Mouse (Mus musculus) forebrain, postnatal 0 days (tissue): ENCODE data around the gene Morc2a. TPM values are rescaled to one million over a fixed set of nuclear protein-coding genes. Genes with fewer than 3 reads are reported as not detected.

Source experiments
- ATAC-seq: fragments of 200-750 bp; cut with Nextera tagmentation; 2 replicates; pipeline ENCODE4 v1.8.0; 2017; ENCODE audit warnings: mild to moderate bottlenecking, moderate library complexity
- DNase-seq: peaks from one replicate; pipeline ENCODE4 v3.0.0-alpha.2; 2015
- H3K27ac ChIP-seq: fragments of 300-500 bp; sonication (generic); 2 replicates; pipeline ENCODE4 v1.5.1; 2014; ENCODE audit warnings: low read depth, mild to moderate bottlenecking, antibody characterized with exemption, low read length, moderate library complexity, mixed read lengths
- H3K27me3 ChIP-seq: fragments of 300-500 bp; sonication (generic); 2 replicates; pipeline ENCODE4 v1.6.1; 2014; ENCODE audit warnings: mild to moderate bottlenecking, low read length, mixed read lengths; ENCODE audit not compliant: insufficient read depth
- H3K36me3 ChIP-seq: fragments of 300-500 bp; sonication (generic); 2 replicates; pipeline ENCODE4 v1.6.1; 2014; ENCODE audit warnings: mild to moderate bottlenecking, moderate library complexity; ENCODE audit not compliant: insufficient read depth
- H3K4me1 ChIP-seq: fragments of 300-500 bp; sonication (generic); 2 replicates; pipeline ENCODE4 v1.6.1; 2014; ENCODE audit warnings: antibody characterized with exemption; ENCODE audit not compliant: insufficient read depth
- H3K4me2 ChIP-seq: fragments of 300-500 bp; sonication (generic); 2 replicates; pipeline ENCODE4 v1.6.1; 2014; ENCODE audit warnings: low read depth, mild to moderate bottlenecking, moderate library complexity
- H3K4me3 ChIP-seq: fragments of 300-500 bp; sonication (generic); 2 replicates; pipeline ENCODE4 v1.5.1; 2014; ENCODE audit warnings: low read depth, low read length, mixed read lengths
- H3K9ac ChIP-seq: fragments of 300-500 bp; sonication (generic); 2 replicates; pipeline ENCODE4 v1.6.1; 2014; ENCODE audit warnings: mild to moderate bottlenecking
- H3K9me3 ChIP-seq: fragments of 300-500 bp; sonication (generic); 2 replicates; pipeline ENCODE4 v1.6.1; 2016; ENCODE audit warnings: low read length
- CTCF ChIP-seq: sonication (generic); IDR thresholded peaks from 2 replicates; pipeline ENCODE4 v1.5.1; 2016; ENCODE audit warnings: antibody characterized with exemption, control low read depth, low read depth
- WGBS: fragments of 180-500 bp; shearing (Covaris S2); extraction: QIAGEN DNeasy Blood & Tissue Kit; methylation state at CpG from one replicate; pipeline ENCODE4 v1.1.7; 2014; 5-methylcytosine and 5-hydroxymethylcytosine counted together
- polyA plus RNA-seq: library from polyadenylated mRNA; unstranded; fragments of >200 nt; fragmentation: Nextera tagmentation; extraction: Ambion mirVana; gene quantifications from 2 replicates; pipeline ENCODE4 v1.2.1, GENCODE M21; 2015
- total RNA-seq: library from RNA; depleted of rRNA; stranded (reverse); fragments of >200 nt; gene quantifications from 2 replicates; pipeline ENCODE4 v1.2.3, GENCODE M21; 2014

The Morc2a gene
- total and polyA plus RNA-seq, 2 experiments from 2014 or later, result 21.1 to 61.6 TPM

DNA sequence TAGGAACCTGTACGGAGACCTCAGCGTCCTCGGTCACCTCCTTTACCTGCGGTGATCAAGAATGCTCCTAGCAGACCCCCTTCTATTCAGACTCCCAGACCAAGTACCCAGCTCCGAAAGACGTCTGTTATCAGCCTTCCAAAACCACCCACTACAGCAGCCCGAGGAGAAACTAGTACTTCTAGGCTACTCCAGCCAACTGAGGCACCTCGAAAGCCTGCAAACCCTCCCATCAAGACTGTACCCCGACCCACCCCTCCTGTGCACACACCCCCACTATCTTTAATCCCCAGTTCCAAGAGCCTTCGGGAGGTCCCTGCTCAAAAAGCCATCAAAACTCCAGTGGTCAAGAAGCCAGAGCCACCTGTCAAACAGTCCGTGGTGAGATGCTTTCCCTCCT, 34.7 kb downstream of the Morc2a start:
- no peaks in the 10 kb centered on the region for H3K4me1 ChIP-seq
- H3K4me3 ChIP-seq, result no peak overlapping the region
- no peak overlapping the region for H3K4me2 ChIP-seq
- 94% methylated on average over 11 of the region's 11 CpGs for WGBS
- H3K9me3 ChIP-seq, result no peaks in the 10 kb centered on the region
- H3K27me3 ChIP-seq, result no peaks in the 10 kb centered on the region
- H3K36me3 ChIP-seq, result peaks cover 79% of the 10 kb centered on the region
- ATAC-seq (no peak), DNase-seq (no peak)
- no peak for TF ChIP-seq CTCF
- H3K27ac ChIP-seq, result no peak overlapping the region
- no peak overlapping the region for H3K9ac ChIP-seq

DNA sequence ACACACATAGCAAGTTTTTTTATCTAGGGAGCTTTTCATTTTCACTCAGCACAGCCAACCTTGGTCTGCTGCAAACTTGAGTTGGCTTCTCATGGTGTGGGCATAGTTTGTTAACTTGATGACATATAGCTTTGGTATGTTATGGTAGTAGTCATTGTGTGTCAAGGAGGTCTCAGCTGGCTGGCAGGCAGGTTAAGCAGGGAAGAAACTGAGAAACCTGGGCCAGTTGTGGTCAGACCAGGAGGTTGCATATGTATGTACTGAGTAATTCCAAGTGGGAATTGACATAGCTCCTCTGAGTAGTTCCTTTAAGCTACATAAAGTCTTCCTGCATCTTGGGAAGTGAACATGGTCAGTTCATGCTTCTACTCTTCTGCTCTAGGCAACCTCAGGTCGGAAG, 35.2 kb downstream of the Morc2a start:
- no peak for DNase-seq
- WGBS, result 95% methylated on average over 1 of the region's 1 CpGs

DNA sequence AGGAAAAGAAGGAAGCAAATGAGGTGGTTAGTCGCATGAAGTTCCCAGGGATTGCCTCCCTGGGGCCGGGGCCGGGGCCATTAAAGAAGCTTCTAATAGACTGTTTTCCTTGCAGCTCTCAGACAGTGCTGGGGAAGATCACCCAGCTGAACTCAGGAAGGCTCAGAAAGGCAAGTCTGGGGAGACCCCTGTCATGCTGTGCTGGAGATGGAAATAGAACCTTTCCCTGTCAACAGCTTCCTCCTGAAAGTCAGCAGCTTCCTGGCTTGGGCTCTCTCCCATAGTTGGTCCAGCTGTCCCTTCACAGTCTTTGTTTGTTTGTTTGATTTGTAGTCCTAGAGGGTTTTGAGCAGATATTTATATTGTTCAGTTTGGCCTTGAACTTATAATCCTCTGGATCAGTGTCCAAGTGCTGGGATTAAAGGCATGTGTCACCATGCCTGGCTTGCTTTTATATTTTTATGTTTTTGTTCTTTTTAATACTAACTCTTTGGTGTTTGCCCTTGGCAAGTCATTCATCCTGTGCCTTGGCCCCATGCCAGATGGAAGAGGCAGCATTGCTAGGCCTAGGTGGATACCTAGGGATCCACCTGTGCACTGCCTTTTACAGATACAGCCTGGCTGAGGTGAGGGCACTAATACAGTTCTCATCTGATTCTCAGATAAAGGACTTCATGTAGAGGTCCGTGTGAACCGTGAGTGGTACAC, 35.9 kb downstream of the Morc2a start:
- H3K9me3 ChIP-seq, result no peaks in the 10 kb centered on the region
- peaks cover 82% of the 10 kb centered on the region for H3K36me3 ChIP-seq
- no peak for DNase-seq
- H3K9ac ChIP-seq, result no peak overlapping the region
- WGBS, result 89% methylated on average over 5 of the region's 5 CpGs
- no peak for ATAC-seq
- TF ChIP-seq CTCF, result no peak
- no peaks in the 10 kb centered on the region for H3K27me3 ChIP-seq
- no peaks in the 10 kb centered on the region for H3K4me1 ChIP-seq
- no peak overlapping the region for H3K4me3 ChIP-seq
- no peak overlapping the region for H3K4me2 ChIP-seq
- H3K27ac ChIP-seq, result no peak overlapping the region

More for the DNA sequence above, 35.2 kb downstream of the Morc2a start:
- H3K4me3 ChIP-seq, result no peak overlapping the region
- no peak overlapping the region for H3K9ac ChIP-seq
- peaks cover 80% of the 10 kb centered on the region for H3K36me3 ChIP-seq
- no peak for ATAC-seq
- no peak overlapping the region for H3K4me2 ChIP-seq
- no peaks in the 10 kb centered on the region for H3K27me3 ChIP-seq
- H3K4me1 ChIP-seq, result no peaks in the 10 kb centered on the region
- no peak overlapping the region for H3K27ac ChIP-seq
- H3K9me3 ChIP-seq, result no peaks in the 10 kb centered on the region
- TF ChIP-seq CTCF, result no peak

DNA sequence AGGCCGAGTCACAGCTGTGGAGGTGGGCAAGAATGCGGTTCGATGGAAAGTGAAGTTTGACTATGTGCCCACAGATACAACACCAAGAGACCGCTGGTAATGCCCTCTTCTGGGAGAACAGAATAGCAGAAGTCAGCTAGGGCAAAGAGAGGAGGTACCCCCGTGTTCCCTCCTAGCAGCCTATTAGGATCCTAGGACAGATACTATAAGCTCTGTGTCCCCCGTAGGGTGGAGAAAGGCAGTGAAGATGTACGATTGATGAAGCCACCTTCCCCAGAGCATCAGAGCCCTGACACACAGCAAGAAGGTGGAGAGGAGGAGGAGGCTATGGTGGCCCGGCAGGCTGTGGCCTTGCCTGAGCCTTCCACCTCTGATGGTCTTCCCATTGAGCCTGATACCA, 36.4 kb downstream of the Morc2a start:
- no peak overlapping the region for H3K9ac ChIP-seq
- no peak overlapping the region for H3K4me3 ChIP-seq
- H3K4me1 ChIP-seq, result no peaks in the 10 kb centered on the region
- H3K27me3 ChIP-seq, result no peaks in the 10 kb centered on the region
- 92% methylated on average over 8 of the region's 8 CpGs for WGBS
- no peak overlapping the region for H3K4me2 ChIP-seq
- H3K27ac ChIP-seq, result no peak overlapping the region
- H3K36me3 ChIP-seq, result peaks cover 80% of the 10 kb centered on the region
- DNase-seq (no peak), ATAC-seq (no peak)
- TF ChIP-seq CTCF, result no peak
- H3K9me3 ChIP-seq, result no peaks in the 10 kb centered on the region

- H3K9me3 ChIP-seq, result no peaks in the 10 kb centered on the region
- H3K36me3 ChIP-seq, result peaks cover 78% of the 10 kb centered on the region
- no peak for DNase-seq
- H3K27ac ChIP-seq, result no peak overlapping the region
- H3K4me3 ChIP-seq, result no peak overlapping the region
- no peaks in the 10 kb centered on the region for H3K27me3 ChIP-seq
- H3K9ac ChIP-seq, result no peak overlapping the region
- WGBS, result 95% methylated on average over 2 of the region's 2 CpGs
- no peak for ATAC-seq
- no peak overlapping the region for H3K4me2 ChIP-seq
- H3K4me1 ChIP-seq, result no peaks in the 10 kb centered on the region
- TF ChIP-seq CTCF, result no peak
Measured at GRCm38 (mm10) chr11:3686318-3686717, 37.3 kb downstream of the Morc2a start.

DNA sequence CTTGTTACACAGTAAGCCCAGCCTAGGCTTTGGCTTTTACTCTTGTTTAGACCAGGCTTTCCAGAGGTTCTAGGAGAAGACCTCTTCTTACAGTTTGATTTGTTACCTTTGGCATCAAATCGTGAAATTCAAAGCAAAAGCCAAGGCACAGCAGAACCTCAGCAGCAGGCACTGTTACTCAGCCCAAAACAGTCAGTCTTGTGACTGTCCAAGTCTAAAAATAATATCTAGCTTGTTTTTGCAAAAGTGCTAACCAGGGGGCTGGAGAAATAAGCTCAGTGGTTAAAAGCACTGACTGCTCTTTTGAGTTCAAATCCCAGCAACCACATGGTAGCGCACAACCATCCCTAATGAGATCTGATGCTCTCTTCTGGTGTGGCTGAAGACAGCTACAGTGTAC, 37.9 kb downstream of the Morc2a start:
- WGBS, result 90% methylated on average over 2 of the region's 2 CpGs
- Histone ChIP-seq H3K4me3 (no peak overlapping the region), H3K4me1 (no peaks in the 10 kb centered on the region), H3K27me3 (no peaks in the 10 kb centered on the region), H3K9ac (no peak overlapping the region), H3K36me3 (peaks cover 79% of the 10 kb centered on the region), H3K4me2 (no peak overlapping the region), H3K9me3 (no peaks in the 10 kb centered on the region), H3K27ac (no peak overlapping the region)
- TF ChIP-seq CTCF, result no peak
- DNase-seq (no peak), ATAC-seq (no peak)

- WGBS, result 92% methylated on average over 2 of the region's 2 CpGs
- Histone ChIP-seq H3K9me3 (no peaks in the 10 kb centered on the region), H3K36me3 (peaks cover 52% of the 10 kb centered on the region), H3K9ac (no peak overlapping the region), H3K27me3 (no peaks in the 10 kb centered on the region), H3K4me1 (no peaks in the 10 kb centered on the region), H3K4me3 (no peak overlapping the region), H3K4me2 (no peak overlapping the region), H3K27ac (no peak overlapping the region)
- no peak for DNase-seq
- TF ChIP-seq CTCF, result no peak
- ATAC-seq, result no peak
Measured at GRCm38 (mm10) chr11:3691746-3692145, 42.8 kb downstream of the Morc2a start.
